Mouse (Mus musculus) neural tube, embryonic 11.5 days (tissue): ENCODE data around the gene Rp2. TPM values are rescaled to one million over a fixed set of nuclear protein-coding genes. Genes with fewer than 3 reads are reported as not detected.
"Not testable (repeated sequence)": the region's sequence is repeated elsewhere in the genome, so short reads cannot be mapped to it uniquely, and the experiment has no call there.

Experiments
- ATAC-seq: fragments of 200-750 bp; cut with Nextera tagmentation; 2 replicates; pipeline ENCODE4 v1.8.0; 2017; ENCODE audit warnings: moderate number of reproducible peaks, mild to moderate bottlenecking, moderate TSS enrichment, moderate library complexity; ENCODE audit not compliant: insufficient read depth, low FRiP score, low TSS enrichment
- DNase-seq: peaks from one replicate; pipeline ENCODE4 v3.0.0-alpha.2; 2015; ENCODE audit warnings: low spot score
- H3K27ac ChIP-seq: fragments of 300-500 bp; sonication (generic); 2 replicates; pipeline ENCODE4 v1.5.1; 2014; ENCODE audit warnings: low read depth, mild to moderate bottlenecking, low read length
- H3K27me3 ChIP-seq: fragments of 300-500 bp; sonication (generic); 2 replicates; pipeline ENCODE4 v1.6.1; 2014; ENCODE audit warnings: mild to moderate bottlenecking, low read length, mixed read lengths; ENCODE audit not compliant: control insufficient read depth, insufficient read depth
- H3K36me3 ChIP-seq: fragments of 300-500 bp; sonication (generic); 2 replicates; pipeline ENCODE4 v1.6.1; 2014; ENCODE audit warnings: mild to moderate bottlenecking, low read length, moderate library complexity, mixed read lengths; ENCODE audit not compliant: control insufficient read depth, insufficient read depth
- H3K4me1 ChIP-seq: fragments of 300-500 bp; sonication (generic); 2 replicates; pipeline ENCODE4 v1.6.1; 2014; ENCODE audit warnings: low read length, mixed read lengths; ENCODE audit not compliant: control insufficient read depth, insufficient read depth
- H3K4me2 ChIP-seq: fragments of 300-500 bp; sonication (generic); 2 replicates; pipeline ENCODE4 v1.6.1; 2014; ENCODE audit warnings: low read depth, mild to moderate bottlenecking, moderate library complexity
- H3K4me3 ChIP-seq: fragments of 300-500 bp; sonication (generic); 2 replicates; pipeline ENCODE4 v1.5.1; 2014; ENCODE audit warnings: low read depth, low read length
- H3K9ac ChIP-seq: fragments of 300-500 bp; sonication (generic); 2 replicates; pipeline ENCODE4 v1.6.1; 2014; ENCODE audit warnings: mild to moderate bottlenecking, low read length
- H3K9me3 ChIP-seq: fragments of 300-500 bp; sonication (generic); 2 replicates; pipeline ENCODE4 v1.6.1; 2016; ENCODE audit warnings: low read length; ENCODE audit not compliant: control insufficient read depth
- WGBS: fragments of 180-500 bp; shearing (Covaris S2); extraction: QIAGEN DNeasy Blood & Tissue Kit; methylation state at CpG from one replicate; pipeline ENCODE4 v1.1.7; 2014; 5-methylcytosine and 5-hydroxymethylcytosine counted together
- polyA plus RNA-seq: library from polyadenylated mRNA; unstranded; fragments of >200 nt; fragmentation: Nextera tagmentation; extraction: Ambion mirVana; gene quantifications from 2 replicates; pipeline ENCODE4 v1.2.1, GENCODE M21; 2014

Gene Rp2
- polyA plus RNA-seq, 1 experiment from 2014 or later: 18.3 TPM

GRCm38 (mm10) chrX:20379347-20380014 is 15.2 kb downstream of the Rp2 start:
- H3K4me2 ChIP-seq: no peak overlapping the region

DNA sequence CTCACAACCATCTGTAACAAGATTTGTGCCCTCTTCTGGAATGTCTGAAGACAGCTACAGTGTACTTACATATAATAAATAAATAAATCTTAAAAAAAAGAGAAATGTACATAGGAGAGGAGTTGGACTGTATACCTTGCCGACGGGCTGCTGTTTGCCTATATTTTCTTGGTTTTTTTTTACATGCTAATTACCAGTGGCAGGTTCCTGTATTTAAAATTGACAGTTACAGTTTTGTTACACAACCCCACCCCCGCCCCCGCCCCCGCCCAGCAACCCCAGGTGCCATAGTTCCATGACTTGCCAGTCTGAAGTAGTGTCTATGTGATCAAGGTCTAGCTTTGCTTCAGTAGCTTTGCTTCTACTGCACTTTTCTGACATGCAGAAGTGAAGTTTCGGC is 18.0 kb downstream of the Rp2 start:
- H3K27ac ChIP-seq: no peak overlapping the region
- no peaks in the 10 kb centered on the region for H3K36me3 ChIP-seq
- H3K9ac ChIP-seq: no peak overlapping the region
- no peaks in the 10 kb centered on the region for H3K9me3 ChIP-seq
- no peak overlapping the region for H3K4me2 ChIP-seq
- H3K27me3 ChIP-seq: no peaks in the 10 kb centered on the region
- ATAC-seq (no peak), DNase-seq (no peak)
- WGBS: 86% methylated on average over 6 of the region's 6 CpGs
- no peak overlapping the region for H3K4me3 ChIP-seq
- H3K4me1 ChIP-seq: no peaks in the 10 kb centered on the region

More at GRCm38 (mm10) chrX:20379347-20380014, 15.2 kb downstream of the Rp2 start:
- Histone ChIP-seq H3K9ac (no peak overlapping the region), H3K27ac (no peak overlapping the region), H3K27me3 (no peaks in the 10 kb centered on the region), H3K4me3 (no peak overlapping the region), H3K36me3 (no peaks in the 10 kb centered on the region), H3K9me3 (no peaks in the 10 kb centered on the region), H3K4me1 (no peaks in the 10 kb centered on the region)
- DNase-seq: no peak
- ATAC-seq: no peak
- WGBS: 82% methylated on average over 7 of the region's 7 CpGs

DNA sequence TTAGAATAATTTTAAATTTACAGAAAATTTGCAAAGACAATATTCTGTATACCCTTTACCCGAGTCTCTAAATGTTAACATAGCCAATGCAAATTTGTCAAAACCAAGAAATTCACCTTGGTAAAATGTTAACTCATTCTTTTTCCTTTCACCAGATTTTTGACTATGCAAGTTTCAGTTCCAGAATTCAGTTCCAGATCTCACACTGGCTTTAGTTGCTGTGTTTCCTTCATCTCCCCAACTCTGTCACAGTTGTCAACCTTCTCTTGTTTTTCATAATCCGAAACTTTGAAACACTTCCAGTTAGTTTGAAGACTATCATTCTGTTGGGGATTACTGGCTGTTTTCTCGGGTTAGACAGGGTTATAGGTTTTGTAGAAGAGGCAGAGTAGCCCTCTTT is 22.7 kb downstream of the Rp2 start:
- Histone ChIP-seq H3K4me3 (no peak overlapping the region), H3K4me2 (no peak overlapping the region), H3K9ac (no peak overlapping the region), H3K9me3 (no peaks in the 10 kb centered on the region), H3K36me3 (no peaks in the 10 kb centered on the region), H3K27me3 (no peaks in the 10 kb centered on the region), H3K4me1 (no peaks in the 10 kb centered on the region), H3K27ac (no peak overlapping the region)
- ATAC-seq (no peak), DNase-seq (no peak)
- 79% methylated on average over 3 of the region's 3 CpGs for WGBS

- DNase-seq, H3K4me3 ChIP-seq, H3K27ac ChIP-seq, ATAC-seq, H3K9me3 ChIP-seq, H3K27me3 ChIP-seq, H3K9ac ChIP-seq, H3K4me1 ChIP-seq, H3K36me3 ChIP-seq, H3K4me2 ChIP-seq: not testable (repeated sequence)
- WGBS: 91% methylated on average over 9 of the region's 9 CpGs
These were observed 27.7 kb downstream of the Rp2 start for GRCm38 (mm10) chrX:20391964-20392363.

- no peak overlapping the region for H3K4me2 ChIP-seq
- ATAC-seq: no peak
- no peak overlapping the region for H3K9ac ChIP-seq
- H3K36me3 ChIP-seq: no peaks in the 10 kb centered on the region
- H3K9me3 ChIP-seq: no peaks in the 10 kb centered on the region
- no peak for DNase-seq
- no peak overlapping the region for H3K27ac ChIP-seq
- 81% methylated on average over 3 of the region's 3 CpGs for WGBS
- no peak overlapping the region for H3K4me3 ChIP-seq
- no peaks in the 10 kb centered on the region for H3K27me3 ChIP-seq
- H3K4me1 ChIP-seq: no peaks in the 10 kb centered on the region
These were observed 28.7 kb downstream of the Rp2 start for GRCm38 (mm10) chrX:20392942-20393341.

GRCm38 (mm10) chrX:20404068-20404467 is 39.8 kb downstream of the Rp2 start:
- Histone ChIP-seq H3K4me3 (no peak overlapping the region), H3K9me3 (no peaks in the 10 kb centered on the region), H3K36me3 (no peaks in the 10 kb centered on the region), H3K4me1 (no peaks in the 10 kb centered on the region), H3K27ac (no peak overlapping the region), H3K4me2 (no peak overlapping the region), H3K27me3 (no peaks in the 10 kb centered on the region), H3K9ac (no peak overlapping the region)
- DNase-seq (no peak), ATAC-seq (no peak)
- 84% methylated on average over 4 of the region's 4 CpGs for WGBS

GRCm38 (mm10) chrX:20406909-20407308 is 42.6 kb downstream of the Rp2 start:
- 95% methylated on average over 2 of the region's 2 CpGs for WGBS
- Histone ChIP-seq H3K4me2 (no peak overlapping the region), H3K27ac (no peak overlapping the region), H3K9ac (no peak overlapping the region), H3K9me3 (no peaks in the 10 kb centered on the region), H3K27me3 (no peaks in the 10 kb centered on the region), H3K4me3 (no peak overlapping the region), H3K4me1 (no peaks in the 10 kb centered on the region), H3K36me3 (no peaks in the 10 kb centered on the region)
- DNase-seq (no peak), ATAC-seq (no peak)

DNA sequence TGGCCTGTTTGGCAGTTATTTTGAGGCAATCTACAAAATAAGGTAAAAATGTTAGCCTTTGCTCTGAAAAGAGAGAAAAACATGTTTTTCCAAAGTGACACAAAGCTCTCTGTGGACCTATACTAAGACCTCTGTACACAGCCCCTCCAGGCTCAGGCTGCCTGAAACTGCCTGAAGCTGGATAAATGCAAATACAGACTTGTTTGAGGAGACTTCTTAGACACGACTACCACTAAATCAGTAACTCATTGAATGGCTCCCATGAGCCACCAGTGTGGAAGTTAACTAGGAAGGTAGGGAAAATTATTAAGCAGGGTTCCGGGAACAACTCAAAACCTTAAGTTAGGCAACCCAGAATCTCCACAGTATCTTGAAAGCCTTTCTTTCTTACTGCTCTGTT is 43.4 kb downstream of the Rp2 start:
- Histone ChIP-seq H3K4me1 (no peaks in the 10 kb centered on the region), H3K4me3 (no peak overlapping the region), H3K9me3 (no peaks in the 10 kb centered on the region), H3K36me3 (no peaks in the 10 kb centered on the region), H3K4me2 (no peak overlapping the region), H3K27me3 (no peaks in the 10 kb centered on the region), H3K27ac (no peak overlapping the region), H3K9ac (no peak overlapping the region)
- 67% methylated on average over 2 of the region's 2 CpGs for WGBS
- DNase-seq (no peak), ATAC-seq (no peak)

DNA sequence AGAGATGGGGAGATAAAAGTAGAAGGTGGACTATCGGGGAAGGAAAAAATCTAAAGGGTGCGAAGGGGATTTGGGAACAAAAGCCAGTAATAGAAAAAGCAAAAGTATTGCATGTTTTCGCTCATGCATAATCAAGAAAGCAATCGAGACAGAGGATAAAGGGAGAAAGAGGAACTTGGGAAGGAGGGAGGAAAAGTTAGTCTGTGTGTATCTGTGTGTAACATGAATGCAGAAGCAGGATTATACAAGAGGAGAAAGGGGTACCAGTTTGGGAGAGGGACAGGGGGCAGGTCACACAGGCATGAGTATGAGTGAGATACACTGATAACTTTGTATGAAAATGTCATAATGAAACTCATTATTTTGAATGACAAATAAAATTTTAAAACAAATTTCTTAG is 47.1 kb downstream of the Rp2 start:
- Histone ChIP-seq H3K4me1 (no peaks in the 10 kb centered on the region), H3K4me2 (no peak overlapping the region), H3K27ac (no peak overlapping the region), H3K4me3 (no peak overlapping the region), H3K9me3 (no peaks in the 10 kb centered on the region), H3K9ac (no peak overlapping the region), H3K27me3 (no peaks in the 10 kb centered on the region), H3K36me3 (no peaks in the 10 kb centered on the region)
- WGBS: 89% methylated on average over 4 of the region's 4 CpGs
- ATAC-seq (no peak), DNase-seq (no peak)
